ENCODE assay signal across 7 mouse cellular contexts in genomic region chr13:29983523-29984191, GRCm38 (mm10). TPM values are rescaled to one million over a fixed set of nuclear protein-coding genes. Genes with fewer than 3 reads are reported as not detected.
DNase-seq lines count a peak whose midpoint lies in the region; ATAC-seq and TF ChIP-seq lines count a peak whose summit lies in the region.

No protein-coding gene starts in this region.

- H3K27me3 ChIP-seq in C2C12 (ENCODE audit: control insufficient read depth, insufficient read depth, insufficient read length): no peaks in the 10 kb centered on the region
- H3K27me3 ChIP-seq in kidney, embryonic 16.5 days (ENCODE audit: insufficient read depth, low read length): no peaks in the 10 kb centered on the region
- H3K27me3 ChIP-seq in lung, embryonic 14.5 days (ENCODE audit: insufficient read depth, low read length): no peaks in the 10 kb centered on the region

- peak; percentile 45 for DNase-seq in 3T3-L1 (ENCODE audit: low read depth, low spot score)
- peak; percentile 15 to 42 for DNase-seq in cerebellum, adult 18-20 months
- peak; percentile 9 to 42 for DNase-seq in heart, adult 9 months (ENCODE audit: low spot score in 2 of 2)
- DNase-seq in lung, embryonic 14.5 days: peak; percentile 46
- peak; percentile 35 to 46 for DNase-seq in right cerebral cortex, adult 2 months (ENCODE audit: low spot score in 2 of 2)

- no peak for ATAC-seq in kidney, embryonic 16.5 days (ENCODE audit: low FRiP score, low TSS enrichment)
- no peak for ATAC-seq in lung, embryonic 14.5 days (ENCODE audit: insufficient read depth)

- H3K79me3 ChIP-seq in C2C12 (ENCODE audit: low read depth): peaks cover 57% of the 10 kb centered on the region

- H3K79me2 ChIP-seq in C2C12 (ENCODE audit: control insufficient read depth, insufficient read depth): peaks cover 70% of the 10 kb centered on the region

- peak overlapping the region; percentile 49 for H3ac ChIP-seq in C2C12 (ENCODE audit: control insufficient read depth, insufficient read length, low read depth)

- no peaks in the 10 kb centered on the region for H3K9me3 ChIP-seq in kidney, embryonic 16.5 days (ENCODE audit: low read length)
- no peaks in the 10 kb centered on the region for H3K9me3 ChIP-seq in lung, embryonic 14.5 days (ENCODE audit: low read depth, low read length)

- TF ChIP-seq CTCF in C2C12 (IDR thresholded peaks at IDR 0.05; ENCODE audit: control insufficient read depth, insufficient read depth, insufficient read length): no peak
- TF ChIP-seq CTCF in lung, embryonic 14.5 days (IDR thresholded peaks at IDR 0.05; ENCODE audit: low read depth): no peak

- WGBS in kidney, embryonic 16.5 days: under 1% methylated on average over 35 of the region's 35 CpGs
- 2% methylated on average over 35 of the region's 35 CpGs for WGBS in lung, embryonic 14.5 days

- peak overlapping the region; percentile 95 for H3K27ac ChIP-seq in kidney, embryonic 16.5 days (ENCODE audit: low read length)
- H3K27ac ChIP-seq in lung, embryonic 14.5 days (ENCODE audit: low read depth): peak overlapping the region; percentile 99

- H3K9ac ChIP-seq in kidney, embryonic 16.5 days (replicated peaks; ENCODE audit: low read length): peak overlapping the region; percentile 99
- peak overlapping the region; percentile 98 for H3K9ac ChIP-seq in lung, embryonic 14.5 days

- peaks cover 29% of the 10 kb centered on the region for H3K36me3 ChIP-seq in C2C12 (ENCODE audit: control insufficient read depth, insufficient read depth)
- H3K36me3 ChIP-seq in kidney, embryonic 16.5 days (ENCODE audit: insufficient read depth, low read length): no peaks in the 10 kb centered on the region
- H3K36me3 ChIP-seq in lung, embryonic 14.5 days (ENCODE audit: insufficient read depth): peaks cover 16% of the 10 kb centered on the region; the same call in 1 of the 2 replicates

- peak overlapping the region; percentile 84 for H3K4me3 ChIP-seq in C2C12 (ENCODE audit: insufficient read depth, poor library complexity, severe bottlenecking)
- peak overlapping the region; percentile 97 for H3K4me3 ChIP-seq in kidney, embryonic 16.5 days (ENCODE audit: low read length)
- peak overlapping the region; percentile 89 for H3K4me3 ChIP-seq in lung, embryonic 14.5 days (ENCODE audit: low read depth, low read length)

- H3K4me2 ChIP-seq in kidney, embryonic 16.5 days (replicated peaks; ENCODE audit: low read depth, low read length): peak overlapping the region; percentile 81
- H3K4me2 ChIP-seq in lung, embryonic 14.5 days: peak overlapping the region; percentile 70

- H3K4me1 ChIP-seq in kidney, embryonic 16.5 days (ENCODE audit: insufficient read depth, low read length): peaks cover 47% of the 10 kb centered on the region
- peaks cover 5% of the 10 kb centered on the region; the same call in 1 of the 2 replicates for H3K4me1 ChIP-seq in lung, embryonic 14.5 days (ENCODE audit: insufficient read depth)

TF ChIP-seq in C2C12, 6 proteins besides CTCF, POLR2A, EP300 and RAD21:
- no peak for TF ChIP-seq USF1 (IDR thresholded peaks at IDR 0.05; ENCODE audit: low read depth)
- TF ChIP-seq MYOG (IDR thresholded peaks at IDR 0.05; ENCODE audit: control insufficient read depth, extremely low read depth, insufficient read length): no peak
- no peak for TF ChIP-seq MAX (IDR thresholded peaks at IDR 0.05)
- no peak for TF ChIP-seq CEBPB (IDR thresholded peaks at IDR 0.05; ENCODE audit: low read depth)
- no peak for TF ChIP-seq FOSL1 (IDR thresholded peaks at IDR 0.05; ENCODE audit: insufficient read depth, low read length, poor library complexity, severe bottlenecking)

RNA-seq across cellular contexts. Expression of gene E2f3, which starts 2.2 kb away (rescaled TPM):
- polyA plus RNA-seq in C2C12 (2012; fragmentation: generic; extraction: Trizol): 10.2 TPM
- 14.6 and 15.8 TPM in 2 replicates for polyA plus RNA-seq in kidney, embryonic 16.5 days (2015; fragmentation: Nextera tagmentation; extraction: Ambion mirVana)
- 17.6 and 18.3 TPM in 2 replicates for polyA plus RNA-seq in lung, embryonic 14.5 days (2014; fragmentation: Nextera tagmentation; extraction: Ambion mirVana)
